Mouse (Mus musculus) stomach, postnatal 0 days (tissue): ENCODE data around the gene Cox6b2. TPM values are rescaled to one million over a fixed set of nuclear protein-coding genes. Genes with fewer than 3 reads are reported as not detected.

ENCODE experiments used
- ATAC-seq: fragments of 200-750 bp; cut with Nextera tagmentation; 2 replicates; pipeline ENCODE4 v1.8.0; 2017; ENCODE audit not compliant: low FRiP score, low TSS enrichment
- DNase-seq: peaks from one replicate; pipeline ENCODE4 v3.0.0-alpha.2; 2016; ENCODE audit warnings: low spot score
- H3K27ac ChIP-seq: fragments of 300-500 bp; sonication (generic); replicated peaks from 2 replicates; pipeline ENCODE4 v1.5.1; 2014; ENCODE audit warnings: mild to moderate bottlenecking, control low read depth
- H3K27me3 ChIP-seq: fragments of 300-500 bp; sonication (generic); 2 replicates; pipeline ENCODE4 v1.6.1; 2014; ENCODE audit warnings: low read length; ENCODE audit not compliant: control insufficient read depth, insufficient read depth
- H3K36me3 ChIP-seq: fragments of 300-500 bp; sonication (generic); 2 replicates; pipeline ENCODE4 v1.6.1; 2014; ENCODE audit warnings: low read length, mixed read lengths; ENCODE audit not compliant: control insufficient read depth, insufficient read depth
- H3K4me1 ChIP-seq: fragments of 300-500 bp; sonication (generic); replicated peaks from 2 replicates; pipeline ENCODE4 v1.6.1; 2014; ENCODE audit warnings: antibody characterized with exemption; ENCODE audit not compliant: control insufficient read depth, insufficient read depth
- H3K4me2 ChIP-seq: fragments of 300-500 bp; sonication (generic); replicated peaks from 2 replicates; pipeline ENCODE4 v1.6.1; 2014; ENCODE audit warnings: low read depth, mild to moderate bottlenecking, control low read depth, moderate library complexity
- H3K4me3 ChIP-seq: fragments of 300-500 bp; sonication (generic); 2 replicates; pipeline ENCODE4 v1.5.1; 2014; ENCODE audit warnings: low read depth, low read length, control low read depth
- H3K9ac ChIP-seq: fragments of 300-500 bp; sonication (generic); 2 replicates; pipeline ENCODE4 v1.6.1; 2014; ENCODE audit warnings: mild to moderate bottlenecking, low read length, control low read depth, mixed read lengths
- H3K9me3 ChIP-seq: fragments of 300-500 bp; sonication (generic); 2 replicates; pipeline ENCODE4 v1.6.1; 2016; ENCODE audit warnings: low read length; ENCODE audit not compliant: control insufficient read depth
- CTCF ChIP-seq: IDR thresholded peaks from 2 replicates; pipeline ENCODE4 v1.5.1; 2016; ENCODE audit warnings: antibody characterized with exemption, low read depth, mild to moderate bottlenecking, moderate library complexity
- EP300 ChIP-seq: optimal IDR thresholded peaks from 2 replicates; pipeline ENCODE3; 2016; ENCODE audit warnings: antibody characterized with exemption
- WGBS: fragments of 180-500 bp; shearing (Covaris S2); extraction: QIAGEN DNeasy Blood & Tissue Kit; methylation state at CpG from one replicate; pipeline ENCODE4 v1.1.7; 2014; 5-methylcytosine and 5-hydroxymethylcytosine counted together
- polyA plus RNA-seq: library from polyadenylated mRNA; unstranded; fragments of >200 nt; fragmentation: Nextera tagmentation; extraction: Ambion mirVana; gene quantifications from 2 replicates; pipeline ENCODE4 v1.2.1, GENCODE M21; 2015

Cox6b2 gene
- polyA plus RNA-seq, 1 experiment from 2014 or later: 46.5 TPM

DNA sequence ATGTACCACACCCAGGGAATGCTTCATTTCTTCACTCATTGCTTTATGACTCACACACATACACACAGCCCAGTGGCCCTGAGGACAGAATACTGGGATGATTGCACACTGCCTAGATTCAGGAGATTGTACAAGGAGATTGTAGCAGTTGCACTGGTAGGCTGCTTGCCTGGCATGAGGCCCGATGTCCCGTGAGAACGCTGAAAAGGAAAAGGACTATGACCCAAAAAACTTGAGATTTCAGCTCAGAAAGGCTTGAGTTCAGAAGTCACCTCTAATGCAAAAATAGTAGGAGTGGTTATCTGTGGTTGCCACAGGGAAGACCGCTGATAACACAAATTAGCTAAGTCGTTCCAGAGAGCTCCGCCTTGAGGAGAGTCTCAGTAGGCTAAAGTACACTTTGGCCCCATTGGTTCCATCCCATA lies 19.9 kb downstream of the Cox6b2 start:
- Histone ChIP-seq H3K9me3 (no peaks in the 10 kb centered on the region), H3K9ac (no peak overlapping the region), H3K36me3 (no peaks in the 10 kb centered on the region), H3K27ac (no peak overlapping the region), H3K27me3 (no peaks in the 10 kb centered on the region), H3K4me1 (no peaks in the 10 kb centered on the region), H3K4me3 (no peak overlapping the region), H3K4me2 (no peak overlapping the region)
- TF ChIP-seq EP300: no peak
- ATAC-seq: peak; percentile 77
- no peak for DNase-seq
- 55% methylated on average over 6 of the region's 6 CpGs for WGBS

DNA sequence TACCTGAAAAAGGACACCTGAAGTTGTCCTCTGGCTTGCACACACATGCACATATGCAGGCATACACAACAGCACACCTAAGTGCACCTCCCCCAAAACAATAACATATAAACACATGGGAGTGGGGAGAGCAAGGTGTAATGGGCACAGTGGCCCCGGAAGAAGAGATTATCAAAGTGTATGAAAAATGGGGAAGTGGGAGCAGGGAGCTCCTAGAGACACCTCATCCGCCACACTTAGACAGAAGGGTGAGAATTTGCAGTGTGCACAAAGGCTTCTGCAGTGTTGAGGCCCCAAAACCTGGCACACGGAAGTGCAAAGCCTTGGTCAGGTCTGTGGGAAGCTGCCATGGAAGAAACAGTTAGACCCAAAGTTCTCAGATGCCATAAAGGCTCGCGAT lies 21.8 kb downstream of the Cox6b2 start:
- no peaks in the 10 kb centered on the region for H3K9me3 ChIP-seq
- DNase-seq (no peak), ATAC-seq (no peak)
- H3K27me3 ChIP-seq: no peaks in the 10 kb centered on the region
- no peaks in the 10 kb centered on the region for H3K36me3 ChIP-seq
- 77% methylated on average over 5 of the region's 5 CpGs for WGBS
- no peak overlapping the region for H3K9ac ChIP-seq
- H3K4me3 ChIP-seq: no peak overlapping the region
- no peak overlapping the region for H3K27ac ChIP-seq
- H3K4me2 ChIP-seq: no peak overlapping the region
- TF ChIP-seq EP300: no peak
- TF ChIP-seq CTCF: no peak
- no peaks in the 10 kb centered on the region for H3K4me1 ChIP-seq

DNA sequence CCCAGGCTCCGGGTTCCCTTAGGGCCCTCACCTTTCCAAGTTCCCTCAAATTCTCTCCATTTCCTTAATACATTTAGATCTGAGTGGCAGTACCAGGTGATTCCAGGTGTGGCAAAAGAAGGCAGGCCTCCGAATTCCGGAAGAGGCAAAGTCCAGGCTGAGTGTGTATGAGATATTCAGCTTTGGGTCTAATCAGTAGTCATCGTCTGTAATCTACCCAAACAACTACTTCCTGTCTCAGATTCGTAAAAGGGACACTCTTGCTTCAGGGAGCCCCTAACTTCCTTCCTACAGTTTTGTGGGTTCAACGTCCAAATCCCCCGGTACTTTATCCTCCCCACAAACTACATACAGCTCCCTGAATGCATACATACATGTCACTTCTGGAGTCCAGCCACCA lies 27.7 kb downstream of the Cox6b2 start, which contains the start of gene Tmem150b:
TSS of gene Tmem150b (minus strand) at position 81 of the 400 bp plus-strand sequence.
- Histone ChIP-seq H3K9ac (peak within 1 kb of the TSS; percentile 31), H3K4me2 (peak within 1 kb of the TSS; percentile 58), H3K27me3 (no peaks in the 10 kb centered on the region; the same call in 1 of the 2 replicates), H3K9me3 (no peaks in the 10 kb centered on the region), H3K4me3 (peak within 1 kb of the TSS; percentile 32), H3K36me3 (no peaks in the 10 kb centered on the region), H3K27ac (peak within 1 kb of the TSS; percentile 78), H3K4me1 (no peaks in the 10 kb centered on the region)
- ATAC-seq (peak; percentile 83), DNase-seq (peak; percentile 64)
- TF ChIP-seq EP300 (no peak), CTCF (no peak)
- 71% methylated on average over 7 of the region's 7 CpGs for WGBS

DNA sequence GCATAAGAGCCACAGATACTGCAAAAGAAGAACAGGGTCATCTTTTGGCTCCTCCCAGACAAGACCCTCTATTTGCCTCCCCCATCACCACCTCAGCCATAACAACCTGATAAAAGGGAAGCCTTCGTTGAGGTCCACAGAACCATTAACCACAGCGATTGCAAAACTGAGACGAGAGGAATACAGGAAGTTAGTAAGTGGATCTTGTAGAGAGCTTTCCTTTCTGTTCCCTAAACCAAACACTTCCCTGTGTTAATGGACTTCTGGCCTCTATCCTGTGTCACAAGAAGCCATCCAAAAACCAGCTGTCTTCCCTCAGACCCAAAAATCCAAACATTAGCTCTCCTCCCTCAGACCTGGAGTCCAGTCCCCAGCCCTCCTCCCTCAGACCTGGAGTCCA lies 28.5 kb downstream of the Cox6b2 start:
- H3K36me3 ChIP-seq: no peaks in the 10 kb centered on the region
- H3K4me3 ChIP-seq: peak overlapping the region; percentile 32
- ATAC-seq (peak; percentile 57), DNase-seq (no peak)
- no peaks in the 10 kb centered on the region for H3K9me3 ChIP-seq
- H3K27me3 ChIP-seq: no peaks in the 10 kb centered on the region; the same call in 1 of the 2 replicates
- 27% methylated on average over 3 of the region's 3 CpGs for WGBS
- peak overlapping the region; percentile 58 for H3K4me2 ChIP-seq
- no peak for TF ChIP-seq EP300
- no peak for TF ChIP-seq CTCF
- peak overlapping the region; percentile 31 for H3K9ac ChIP-seq
- H3K27ac ChIP-seq: peak overlapping the region; percentile 78
- H3K4me1 ChIP-seq: no peaks in the 10 kb centered on the region

DNA sequence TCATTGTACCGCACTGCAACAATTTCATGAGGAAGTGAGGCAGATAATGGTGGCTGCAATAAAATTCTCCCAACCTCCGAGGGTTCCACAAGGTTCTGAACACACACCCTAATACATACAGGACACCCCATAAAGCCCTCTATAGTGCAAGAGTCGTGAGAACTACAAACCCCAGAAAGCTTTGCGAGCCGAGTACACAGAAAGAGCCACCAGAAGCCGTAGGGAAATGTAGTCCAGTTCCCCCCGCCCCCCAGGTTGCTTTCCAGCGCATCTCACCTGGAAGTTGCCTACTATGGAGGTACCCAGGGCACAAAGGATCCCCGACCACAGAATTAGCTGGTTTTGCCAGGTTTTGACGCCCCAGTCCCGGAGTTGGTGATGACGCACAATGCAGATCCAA lies 29.4 kb downstream of the Cox6b2 start:
- H3K9ac ChIP-seq: peak overlapping the region; percentile 41; the same call in 1 of the 2 replicates
- WGBS: 31% methylated on average over 12 of the region's 12 CpGs

DNA sequence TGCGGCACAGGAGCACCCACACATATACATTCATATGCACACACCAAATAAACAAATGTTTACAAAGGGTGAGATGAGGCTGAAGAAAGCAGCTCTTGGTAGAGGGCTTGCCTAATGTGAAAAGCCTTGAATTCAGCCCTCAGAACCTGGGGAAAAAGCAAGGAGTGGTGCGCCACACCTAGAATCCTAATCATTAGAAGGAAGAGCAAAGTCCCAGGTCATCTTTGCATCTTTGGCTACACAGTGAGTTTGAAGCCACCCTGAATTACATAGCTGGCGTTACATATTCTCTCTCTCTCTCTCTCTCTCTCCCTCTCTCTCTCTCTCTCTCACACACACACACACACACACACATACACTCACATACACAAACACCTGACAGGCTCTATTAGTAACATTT lies 33.6 kb downstream of the Cox6b2 start:
- DNase-seq (no peak), ATAC-seq (no peak)
- no peaks in the 10 kb centered on the region for H3K27me3 ChIP-seq
- H3K9me3 ChIP-seq: no peaks in the 10 kb centered on the region
- TF ChIP-seq CTCF: no peak
- TF ChIP-seq EP300: no peak
- no peak overlapping the region for H3K4me3 ChIP-seq
- WGBS: 88% methylated on average over 3 of the region's 3 CpGs
- no peak overlapping the region for H3K27ac ChIP-seq
- no peaks in the 10 kb centered on the region for H3K36me3 ChIP-seq
- H3K4me1 ChIP-seq: no peaks in the 10 kb centered on the region
- H3K9ac ChIP-seq: no peak overlapping the region
- H3K4me2 ChIP-seq: no peak overlapping the region

More for the DNA sequence above, 29.4 kb downstream of the Cox6b2 start:
- ATAC-seq: peak; percentile 19; the same call in 1 of the 2 replicates
- Histone ChIP-seq H3K4me2 (peak overlapping the region; percentile 58), H3K27me3 (no peaks in the 10 kb centered on the region; the same call in 1 of the 2 replicates), H3K9me3 (no peaks in the 10 kb centered on the region), H3K27ac (peak overlapping the region; percentile 78; the same call in 1 of the 2 replicates), H3K4me3 (peak overlapping the region; percentile 32), H3K4me1 (no peaks in the 10 kb centered on the region), H3K36me3 (no peaks in the 10 kb centered on the region)
- DNase-seq: peak; percentile 36
- TF ChIP-seq CTCF: no peak
